Mouse (Mus musculus) stomach, embryonic 14.5 days (tissue): ENCODE measurements around the gene Tysnd1. TPM values are rescaled to one million over a fixed set of nuclear protein-coding genes. Genes with fewer than 3 reads are reported as not detected.

Experiments
- ATAC-seq: fragments of 200-750 bp; cut with Nextera tagmentation; 2 replicates; pipeline ENCODE4 v1.8.0; 2017; ENCODE audit warnings: low read depth, moderate TSS enrichment; ENCODE audit not compliant: insufficient number of reproducible peaks, insufficient read depth, low FRiP score
- H3K27ac ChIP-seq: fragments of 300-500 bp; sonication (generic); 2 replicates; pipeline ENCODE4 v1.5.1; 2014; ENCODE audit warnings: mild to moderate bottlenecking, low read length, moderate library complexity, mixed read lengths
- H3K27me3 ChIP-seq: fragments of 300-500 bp; sonication (generic); 2 replicates; pipeline ENCODE4 v1.6.1; 2014; ENCODE audit warnings: low read length, control low read depth, mixed read lengths; ENCODE audit not compliant: control insufficient read depth, insufficient read depth
- H3K36me3 ChIP-seq: fragments of 300-500 bp; sonication (generic); 2 replicates; pipeline ENCODE4 v1.6.1; 2014; ENCODE audit warnings: mild to moderate bottlenecking, control low read depth, low read length, moderate library complexity, mixed read lengths; ENCODE audit not compliant: control insufficient read depth, insufficient read depth
- H3K4me1 ChIP-seq: fragments of 300-500 bp; sonication (generic); 2 replicates; pipeline ENCODE4 v1.6.1; 2014; ENCODE audit warnings: low read length, control low read depth, mixed read lengths; ENCODE audit not compliant: control insufficient read depth, insufficient read depth
- H3K4me2 ChIP-seq: fragments of 300-500 bp; sonication (generic); replicated peaks from 2 replicates; pipeline ENCODE4 v1.6.1; 2014; ENCODE audit warnings: low read depth, low read length, control low read depth
- H3K4me3 ChIP-seq: fragments of 300-500 bp; sonication (generic); 2 replicates; pipeline ENCODE4 v1.5.1; 2014; ENCODE audit warnings: low read depth, low read length, control low read depth
- H3K9ac ChIP-seq: fragments of 300-500 bp; sonication (generic); replicated peaks from 2 replicates; pipeline ENCODE4 v1.6.1; 2014; ENCODE audit warnings: low read depth, mild to moderate bottlenecking, control low read depth, low read length, moderate library complexity, mixed read lengths
- H3K9me3 ChIP-seq: fragments of 300-500 bp; sonication (generic); 2 replicates; pipeline ENCODE4 v1.6.1; 2016; ENCODE audit warnings: low read depth, low read length, control low read depth; ENCODE audit not compliant: control insufficient read depth
- WGBS: fragments of 180-500 bp; shearing (Covaris S2); extraction: QIAGEN DNeasy Blood & Tissue Kit; methylation state at CpG from one replicate; pipeline ENCODE4 v1.1.7; 2014; 5-methylcytosine and 5-hydroxymethylcytosine counted together
- polyA plus RNA-seq: library from polyadenylated mRNA; unstranded; fragments of >200 nt; fragmentation: Nextera tagmentation; extraction: Ambion mirVana; gene quantifications from 2 replicates; pipeline ENCODE4 v1.2.1, GENCODE M21; 2014

Tysnd1 gene
- polyA plus RNA-seq, 1 experiment from 2014 or later: 27.5 TPM

GRCm38 (mm10) chr10:61736671-61737078 is 41.4 kb downstream of the Tysnd1 start:
- H3K36me3 ChIP-seq: peaks cover 31% of the 10 kb centered on the region
- ATAC-seq: no peak
- no peaks in the 10 kb centered on the region for H3K27me3 ChIP-seq
- H3K27ac ChIP-seq: no peak overlapping the region
- WGBS: 62% methylated on average over 10 of the region's 10 CpGs
- no peak overlapping the region for H3K4me3 ChIP-seq
- H3K4me2 ChIP-seq: no peak overlapping the region
- no peak overlapping the region for H3K9ac ChIP-seq
- H3K9me3 ChIP-seq: no peaks in the 10 kb centered on the region
- no peaks in the 10 kb centered on the region for H3K4me1 ChIP-seq

DNA sequence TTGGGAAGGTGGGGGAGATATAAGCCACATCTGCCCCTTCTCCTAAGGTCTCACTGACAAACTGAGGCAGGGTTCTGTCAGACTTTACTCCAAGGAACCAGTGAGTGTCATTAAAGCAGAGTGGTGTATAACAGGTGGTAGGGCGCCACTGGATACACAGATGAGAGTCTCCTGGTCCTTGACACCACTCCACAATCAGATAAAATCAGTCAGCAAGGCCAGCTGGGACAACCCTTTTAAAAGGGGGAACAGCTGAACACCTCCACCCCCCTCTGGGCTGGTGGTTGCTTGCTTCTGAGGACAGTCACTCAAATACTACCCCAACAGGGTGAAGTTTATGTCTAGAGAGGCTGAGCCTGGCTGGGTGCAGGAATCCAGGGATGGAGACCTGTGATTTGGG is 42.2 kb downstream of the Tysnd1 start:
- 87% methylated on average over 1 of the region's 1 CpGs for WGBS
- no peak for ATAC-seq
- no peak overlapping the region for H3K4me2 ChIP-seq
- no peaks in the 10 kb centered on the region for H3K9me3 ChIP-seq
- no peaks in the 10 kb centered on the region for H3K27me3 ChIP-seq
- H3K27ac ChIP-seq: no peak overlapping the region
- H3K4me3 ChIP-seq: no peak overlapping the region
- H3K36me3 ChIP-seq: peaks cover 35% of the 10 kb centered on the region
- no peak overlapping the region for H3K9ac ChIP-seq
- no peaks in the 10 kb centered on the region for H3K4me1 ChIP-seq

GRCm38 (mm10) chr10:61738126-61738525 is 42.8 kb downstream of the Tysnd1 start:
- no peak overlapping the region for H3K4me2 ChIP-seq
- H3K9ac ChIP-seq: no peak overlapping the region
- no peak for ATAC-seq
- no peaks in the 10 kb centered on the region for H3K27me3 ChIP-seq
- WGBS: 92% methylated on average over 4 of the region's 4 CpGs
- no peaks in the 10 kb centered on the region for H3K4me1 ChIP-seq
- H3K27ac ChIP-seq: no peak overlapping the region
- peaks cover 41% of the 10 kb centered on the region for H3K36me3 ChIP-seq
- no peak overlapping the region for H3K4me3 ChIP-seq
- H3K9me3 ChIP-seq: no peaks in the 10 kb centered on the region

DNA sequence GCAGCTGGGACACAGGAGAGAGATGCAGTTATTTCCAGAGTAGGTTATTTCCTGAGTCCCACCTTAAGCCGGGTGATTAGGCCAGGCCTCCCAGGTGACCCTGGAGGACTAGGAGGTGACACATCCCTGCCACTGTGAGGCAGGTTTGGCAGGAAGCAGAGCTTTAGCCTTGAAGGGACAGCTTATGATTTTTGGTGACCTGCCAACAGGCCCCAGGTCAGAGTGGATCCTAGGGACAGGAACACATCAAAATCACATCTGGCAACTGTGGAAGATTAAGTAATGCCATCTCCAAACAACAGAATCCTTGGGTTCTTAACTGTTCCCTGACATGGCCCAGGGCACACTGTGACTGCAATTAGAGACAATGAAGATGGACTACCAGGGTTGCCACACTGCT is 46.0 kb downstream of the Tysnd1 start:
- no peak for ATAC-seq
- 0 out of 2 replicates have a peak, but pooled peaks cover 4% of the 10 kb centered on the region for H3K9me3 ChIP-seq
- H3K9ac ChIP-seq: no peak overlapping the region
- WGBS: 81% methylated on average over 1 of the region's 1 CpGs
- H3K27me3 ChIP-seq: no peaks in the 10 kb centered on the region
- no peaks in the 10 kb centered on the region for H3K4me1 ChIP-seq
- peaks cover 68% of the 10 kb centered on the region for H3K36me3 ChIP-seq
- H3K27ac ChIP-seq: no peak overlapping the region
- no peak overlapping the region for H3K4me2 ChIP-seq
- H3K4me3 ChIP-seq: no peak overlapping the region

- ATAC-seq: no peak
- Histone ChIP-seq H3K9ac (no peak overlapping the region), H3K9me3 (0 out of 2 replicates have a peak, but pooled peaks cover 4% of the 10 kb centered on the region), H3K4me1 (no peaks in the 10 kb centered on the region), H3K4me3 (no peak overlapping the region), H3K4me2 (no peak overlapping the region), H3K36me3 (peaks cover 73% of the 10 kb centered on the region), H3K27me3 (no peaks in the 10 kb centered on the region), H3K27ac (no peak overlapping the region)
- 81% methylated on average over 4 of the region's 4 CpGs for WGBS
These were observed 46.6 kb downstream of the Tysnd1 start for GRCm38 (mm10) chr10:61741873-61742272.

DNA sequence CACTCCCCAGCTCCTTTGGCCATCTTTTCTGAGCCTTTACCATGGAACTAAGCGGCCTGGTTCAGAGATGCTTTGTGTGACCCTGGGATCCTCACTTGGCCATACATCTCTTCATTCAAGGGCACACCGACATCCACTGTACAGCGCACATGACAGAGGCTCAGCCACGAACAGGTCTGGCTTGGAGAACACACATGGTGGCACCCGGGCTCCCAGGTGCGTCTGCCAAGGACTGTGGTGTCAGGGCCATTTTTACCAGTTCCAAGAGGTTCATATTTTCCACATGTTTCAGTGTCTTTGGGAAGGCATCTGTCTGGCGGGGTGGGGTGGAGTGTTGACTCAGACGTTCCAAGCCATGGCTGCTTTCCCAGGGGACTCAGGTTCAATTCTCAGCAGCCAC is 47.0 kb downstream of the Tysnd1 start:
- Histone ChIP-seq H3K27me3 (no peaks in the 10 kb centered on the region), H3K27ac (no peak overlapping the region), H3K9me3 (0 out of 2 replicates have a peak, but pooled peaks cover 4% of the 10 kb centered on the region), H3K4me3 (no peak overlapping the region), H3K4me2 (no peak overlapping the region), H3K4me1 (no peaks in the 10 kb centered on the region), H3K9ac (no peak overlapping the region), H3K36me3 (peaks cover 78% of the 10 kb centered on the region)
- no peak for ATAC-seq
- 93% methylated on average over 8 of the region's 8 CpGs for WGBS

- 0 out of 2 replicates have a peak, but pooled peaks cover 4% of the 10 kb centered on the region for H3K9me3 ChIP-seq
- H3K27ac ChIP-seq: no peak overlapping the region
- H3K36me3 ChIP-seq: peaks cover 67% of the 10 kb centered on the region
- no peak overlapping the region for H3K4me3 ChIP-seq
- WGBS: 93% methylated on average over 4 of the region's 4 CpGs
- H3K4me2 ChIP-seq: no peak overlapping the region
- ATAC-seq: no peak
- no peaks in the 10 kb centered on the region for H3K27me3 ChIP-seq
- H3K9ac ChIP-seq: no peak overlapping the region
- H3K4me1 ChIP-seq: no peaks in the 10 kb centered on the region
These were observed 49.8 kb downstream of the Tysnd1 start for GRCm38 (mm10) chr10:61745133-61745532.

GRCm38 (mm10) chr10:61747302-61747701 is 52.0 kb downstream of the Tysnd1 start:
- 95% methylated on average over 13 of the region's 13 CpGs for WGBS
- Histone ChIP-seq H3K27ac (no peak overlapping the region), H3K9ac (no peak overlapping the region), H3K36me3 (peaks cover 78% of the 10 kb centered on the region), H3K4me1 (no peaks in the 10 kb centered on the region), H3K9me3 (0 out of 2 replicates have a peak, but pooled peaks cover 4% of the 10 kb centered on the region), H3K4me2 (no peak overlapping the region), H3K4me3 (no peak overlapping the region), H3K27me3 (no peaks in the 10 kb centered on the region)
- ATAC-seq: no peak

GRCm38 (mm10) chr10:61750014-61750413 is 54.7 kb downstream of the Tysnd1 start:
- no peak overlapping the region for H3K4me2 ChIP-seq
- H3K36me3 ChIP-seq: peaks cover 67% of the 10 kb centered on the region
- H3K27ac ChIP-seq: no peak overlapping the region
- 70% methylated on average over 9 of the region's 9 CpGs for WGBS
- no peak overlapping the region for H3K4me3 ChIP-seq
- H3K27me3 ChIP-seq: no peaks in the 10 kb centered on the region
- ATAC-seq: 0 out of 2 replicates have a peak, but pooled peaks have one; percentile 23
- no peaks in the 10 kb centered on the region for H3K4me1 ChIP-seq
- H3K9me3 ChIP-seq: 0 out of 2 replicates have a peak, but pooled peaks cover 4% of the 10 kb centered on the region
- no peak overlapping the region for H3K9ac ChIP-seq
